Mouse (Mus musculus) bone marrow, adult 2 months (tissue): ENCODE results near the gene Rps23. TPM values are rescaled to one million over a fixed set of nuclear protein-coding genes. Genes with fewer than 3 reads are reported as not detected.
A peak's percentile ranks its signal among the peaks of the same experiment; 100 is the strongest.
"Not testable (repeated sequence)": the region's sequence is repeated elsewhere in the genome, so short reads cannot be mapped to it uniquely, and the experiment has no call there.

Experiments
- H3K27ac ChIP-seq: fragments of 200-500 bp; 2 replicates; pipeline ENCODE4 v1.5.1; 2012; ENCODE audit warnings: low read depth, mild to moderate bottlenecking, control low read depth, inconsistent platforms, low read length; ENCODE audit not compliant: control insufficient read depth, poor library complexity, insufficient read depth
- H3K4me1 ChIP-seq: fragments of 200-500 bp; 2 replicates; pipeline ENCODE4 v1.6.1; 2011; ENCODE audit warnings: low read length; ENCODE audit not compliant: control insufficient read depth, insufficient read depth
- H3K4me3 ChIP-seq: fragments of 200-500 bp; replicated peaks from 2 replicates; pipeline ENCODE3; 2011; ENCODE audit warnings: mild to moderate bottlenecking, low read depth, low read length, control low read depth; ENCODE audit not compliant: control insufficient read depth
- CTCF ChIP-seq: fragments of 200-500 bp; IDR thresholded peaks from 2 replicates; pipeline ENCODE4 v1.5.1; 2011; ENCODE audit warnings: low read length, control low read depth; ENCODE audit not compliant: control insufficient read depth, insufficient read depth
- POLR2A ChIP-seq: fragments of 200-500 bp; IDR thresholded peaks from 2 replicates; pipeline ENCODE4 v1.6.1; 2011; ENCODE audit warnings: low read depth, mild to moderate bottlenecking, control low read depth, low read length, borderline replicate concordance; ENCODE audit not compliant: control insufficient read depth
- WGBS: fragments of 180-500 bp; shearing (Covaris S2); methylation state at CpG from one replicate; pipeline ENCODE4 v1.1.7; 2018; 5-methylcytosine and 5-hydroxymethylcytosine counted together
- polyA plus RNA-seq: library from polyadenylated mRNA; stranded (reverse); fragments of >200 nt; gene quantifications from 2 replicates; pipeline ENCODE4 v1.2.4, GENCODE M21; 2011; ENCODE audit warnings: low replicate concordance; ENCODE audit not compliant: missing spikeins, insufficient read depth, insufficient read length

The Rps23 gene
- polyA plus RNA-seq, 1 experiment: 269 TPM

GRCm38 (mm10) chr13:90926125-90926765 is 3.5 kb downstream of the Rps23 start:
- WGBS: 55% methylated on average over 7 of the region's 7 CpGs
- H3K27ac ChIP-seq: no peak overlapping the region

GRCm38 (mm10) chr13:90926938-90927633 is 4.3 kb downstream of the Rps23 start:
- H3K4me3 ChIP-seq: no peak overlapping the region
- no peaks in the 10 kb centered on the region; the same call in 1 of the 2 replicates for H3K4me1 ChIP-seq
- 51% methylated on average over 5 of the region's 5 CpGs for WGBS
- TF ChIP-seq POLR2A (no peak), CTCF (no peak)
- H3K27ac ChIP-seq: no peak overlapping the region

More at GRCm38 (mm10) chr13:90926125-90926765, 3.5 kb downstream of the Rps23 start:
- Histone ChIP-seq H3K4me3 (no peak overlapping the region), H3K4me1 (no peaks in the 10 kb centered on the region; the same call in 1 of the 2 replicates)
- TF ChIP-seq CTCF (no peak), POLR2A (no peak)

GRCm38 (mm10) chr13:90928266-90928665 is 5.5 kb downstream of the Rps23 start:
- not testable (repeated sequence) for H3K27ac ChIP-seq, H3K4me3 ChIP-seq, H3K4me1 ChIP-seq
- 66% methylated on average over 10 of the region's 10 CpGs for WGBS

GRCm38 (mm10) chr13:90929847-90930246 is 7.1 kb downstream of the Rps23 start:
- Histone ChIP-seq H3K4me1 (no peaks in the 10 kb centered on the region; the same call in 1 of the 2 replicates), H3K27ac (no peak overlapping the region), H3K4me3 (no peak overlapping the region)
- TF ChIP-seq POLR2A (no peak), CTCF (no peak; the same call in 1 of the 2 replicates)
- 18% methylated on average over 5 of the region's 5 CpGs for WGBS

GRCm38 (mm10) chr13:90933256-90933655 is 10.5 kb downstream of the Rps23 start:
- no peaks in the 10 kb centered on the region for H3K4me1 ChIP-seq
- WGBS: 77% methylated on average over 3 of the region's 3 CpGs

GRCm38 (mm10) chr13:90935852-90936251 is 13.1 kb downstream of the Rps23 start:
- Histone ChIP-seq H3K4me1 (no peaks in the 10 kb centered on the region; the same call in 1 of the 2 replicates), H3K27ac (no peak overlapping the region), H3K4me3 (no peak overlapping the region)
- no peak for TF ChIP-seq CTCF
- TF ChIP-seq POLR2A: no peak
- 80% methylated on average over 7 of the region's 7 CpGs for WGBS

More at GRCm38 (mm10) chr13:90933256-90933655, 10.5 kb downstream of the Rps23 start:
- no peak overlapping the region for H3K4me3 ChIP-seq
- no peak overlapping the region for H3K27ac ChIP-seq
- TF ChIP-seq POLR2A: no peak

GRCm38 (mm10) chr13:90939192-90939591 is 16.4 kb downstream of the Rps23 start:
- WGBS: 59% methylated on average over 6 of the region's 6 CpGs
- Histone ChIP-seq H3K27ac (no peak overlapping the region), H3K4me3 (no peak overlapping the region), H3K4me1 (no peaks in the 10 kb centered on the region; the same call in 1 of the 2 replicates)
- no peak for TF ChIP-seq CTCF
- no peak for TF ChIP-seq POLR2A

GRCm38 (mm10) chr13:90939600-90939999 is 16.8 kb downstream of the Rps23 start:
- 0 out of 2 replicates have a peak, but pooled peaks have one; percentile 3 for TF ChIP-seq CTCF
- TF ChIP-seq POLR2A: no peak
- WGBS: 72% methylated on average over 5 of the region's 5 CpGs
- Histone ChIP-seq H3K27ac (peak overlapping the region; percentile 12; the same call in 1 of the 2 replicates), H3K4me1 (no peaks in the 10 kb centered on the region; the same call in 1 of the 2 replicates), H3K4me3 (no peak overlapping the region)
